Mouse (Mus musculus) cerebellum, postnatal 36 days (tissue): ENCODE measurements around the gene Cacna1c.
A peak's percentile ranks its signal among the peaks of the same experiment; 100 is the strongest.

Experiments used
- DNase-seq, 2 experiments: peaks; one replicate each; pipeline ENCODE4 v3.0.0; 2021 to 2022; ENCODE audit warnings: mixed read lengths in 2 of 2

The Cacna1c gene

GRCm38 (mm10) chr6:119047340-119047739 is 148.9 kb downstream of the Cacna1c start:
- no peak for DNase-seq

- no peak for DNase-seq
Measured at GRCm38 (mm10) chr6:119045498-119045897, 150.7 kb downstream of the Cacna1c start.

- DNase-seq = no peak
Measured at GRCm38 (mm10) chr6:119044148-119044547, 152.1 kb downstream of the Cacna1c start.

GRCm38 (mm10) chr6:119042803-119043202 is 153.4 kb downstream of the Cacna1c start:
- no peak for DNase-seq

GRCm38 (mm10) chr6:119040961-119041360 is 155.3 kb downstream of the Cacna1c start:
- no peak for DNase-seq

- DNase-seq = no peak
Measured at GRCm38 (mm10) chr6:119039815-119040214, 156.4 kb downstream of the Cacna1c start.

GRCm38 (mm10) chr6:119039293-119039692 is 156.9 kb downstream of the Cacna1c start:
- peak; percentile 32 to 46 for DNase-seq

- peak in 1 of 2 experiments; percentile 44 for DNase-seq
Measured at GRCm38 (mm10) chr6:119037815-119038214, 158.4 kb downstream of the Cacna1c start.

GRCm38 (mm10) chr6:119037047-119037446 is 159.2 kb downstream of the Cacna1c start:
- no peak for DNase-seq

- no peak for DNase-seq
Measured at GRCm38 (mm10) chr6:119035361-119035760, 160.9 kb downstream of the Cacna1c start.

- no peak for DNase-seq
Measured at GRCm38 (mm10) chr6:119034947-119035346, 161.3 kb downstream of the Cacna1c start.

- no peak for DNase-seq
Measured at GRCm38 (mm10) chr6:119027880-119028279, 168.3 kb downstream of the Cacna1c start.

GRCm38 (mm10) chr6:119022850-119023249 is 173.4 kb downstream of the Cacna1c start:
- DNase-seq = no peak

- no peak for DNase-seq
Measured at GRCm38 (mm10) chr6:119021226-119021625, 175.0 kb downstream of the Cacna1c start.

GRCm38 (mm10) chr6:119018956-119019355 is 177.3 kb downstream of the Cacna1c start:
- no peak for DNase-seq

GRCm38 (mm10) chr6:119018256-119018655 is 178.0 kb downstream of the Cacna1c start:
- no peak for DNase-seq

- no peak for DNase-seq
Measured at GRCm38 (mm10) chr6:119017498-119017897, 178.7 kb downstream of the Cacna1c start.

GRCm38 (mm10) chr6:119015346-119015745 is 180.9 kb downstream of the Cacna1c start:
- no peak for DNase-seq

GRCm38 (mm10) chr6:119013168-119014098 is 182.8 kb downstream of the Cacna1c start:
- DNase-seq = no peak

- no peak for DNase-seq
Measured at GRCm38 (mm10) chr6:119010875-119011274, 185.3 kb downstream of the Cacna1c start.

GRCm38 (mm10) chr6:119009526-119009925 is 186.7 kb downstream of the Cacna1c start:
- peak; percentile 47 to 62 for DNase-seq

- no peak for DNase-seq
Measured at GRCm38 (mm10) chr6:119008638-119009166, 187.5 kb downstream of the Cacna1c start.

GRCm38 (mm10) chr6:119004596-119004995 is 191.6 kb downstream of the Cacna1c start:
- no peak for DNase-seq

- DNase-seq = no peak
Measured at GRCm38 (mm10) chr6:119001442-119001841, 194.8 kb downstream of the Cacna1c start.
